Mouse (Mus musculus): ENCODE data around the gene Rarg. TPM values are rescaled to one million over a fixed set of nuclear protein-coding genes. Genes with fewer than 3 reads are reported as not detected.

Gene Rarg
- polyA plus RNA-seq, 1 experiment from 2014 or later = 118 TPM

- Histone ChIP-seq H3K27me3 (ENCODE audit: control insufficient read depth, insufficient read depth, low read length) (no peaks in the 10 kb centered on the region), H3K36me3 (ENCODE audit: control insufficient read depth, insufficient read depth, low read length) (no peaks in the 10 kb centered on the region; the same call in 1 of the 2 replicates), H3K4me3 (ENCODE audit: low read depth, low read length) (peak overlapping the region; percentile 65), H3K4me2 (ENCODE audit: low read depth, severe bottlenecking) (peak overlapping the region; percentile 84), H3K9ac (ENCODE audit: low read length) (peak overlapping the region; percentile 59), H3K27ac (replicated peaks; ENCODE audit: low read depth, low read length) (peak overlapping the region; percentile 87), H3K9me3 (ENCODE audit: control insufficient read depth, low read length) (no peaks in the 10 kb centered on the region), H3K4me1 (ENCODE audit: control insufficient read depth, insufficient read depth, low read length) (peaks cover 44% of the 10 kb centered on the region)
- WGBS = under 1% methylated on average over 18 of the region's 19 CpGs
- ATAC-seq (ENCODE audit: insufficient number of reproducible peaks, low FRiP score, low TSS enrichment, low read depth) (no peak), DNase-seq (ENCODE audit: low spot score) (peak; percentile 62)
Measured at GRCm38 (mm10) chr15:102244306-102245191, 12.8 kb downstream of the Rarg start.

DNA sequence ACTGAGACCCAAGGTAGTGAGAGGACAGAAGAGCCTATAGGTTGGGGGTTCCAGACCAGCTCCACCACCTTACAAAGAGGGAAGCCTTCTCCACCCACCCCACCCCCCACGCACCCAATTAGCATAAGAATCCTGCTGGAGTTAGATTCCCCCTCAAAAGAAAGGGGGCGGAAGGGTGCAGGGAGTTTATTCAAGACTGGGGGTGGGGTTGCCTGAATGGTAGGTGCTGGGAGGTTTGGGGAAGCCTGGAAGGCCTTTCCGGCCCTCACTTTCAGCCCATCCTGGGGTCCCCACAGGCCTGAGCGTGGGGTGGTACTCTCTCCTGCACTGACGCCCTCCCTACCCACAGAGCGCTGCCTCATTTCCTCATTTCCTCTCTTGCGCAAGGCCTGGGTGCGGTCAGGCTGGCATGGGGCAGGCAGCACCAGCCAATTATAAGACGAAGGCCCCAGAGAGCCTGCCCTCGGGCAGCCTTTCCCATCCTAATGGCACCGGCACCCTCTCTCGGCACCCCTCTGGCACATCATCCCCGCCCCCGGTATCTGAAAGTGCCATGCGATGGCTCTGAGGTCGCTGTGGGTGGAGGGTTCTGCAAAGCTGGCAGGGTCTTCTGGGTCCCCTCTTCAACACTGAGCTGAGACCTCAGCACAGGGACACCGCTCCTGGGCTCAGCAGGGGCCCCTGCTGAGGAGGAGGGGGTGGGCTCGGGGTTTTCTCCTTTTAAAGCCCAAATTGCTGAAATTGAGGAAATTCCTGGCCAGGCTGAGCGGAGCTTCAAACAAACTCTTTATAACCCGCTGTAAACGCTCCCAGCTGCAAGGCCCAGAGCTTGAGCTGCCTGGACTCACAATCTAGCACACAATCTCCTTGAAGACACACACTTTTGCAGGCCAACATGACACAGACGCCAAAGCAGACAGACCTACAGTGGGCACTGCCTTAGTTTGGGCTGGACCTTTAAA lies 13.8 kb downstream of the Rarg start:
- peaks cover 40% of the 10 kb centered on the region for H3K4me1 ChIP-seq (ENCODE audit: control insufficient read depth, insufficient read depth, low read length)
- WGBS = 3% methylated on average over 22 of the region's 22 CpGs

GRCm38 (mm10) chr15:102242404-102243228 lies 14.7 kb downstream of the Rarg start:
- peaks cover 38% of the 10 kb centered on the region for H3K4me1 ChIP-seq (ENCODE audit: control insufficient read depth, insufficient read depth, low read length)
- peak overlapping the region; percentile 87 for H3K27ac ChIP-seq (replicated peaks; ENCODE audit: low read depth, low read length)
- peak overlapping the region; percentile 53 for H3K9ac ChIP-seq (ENCODE audit: low read length)
- ATAC-seq (ENCODE audit: insufficient number of reproducible peaks, low FRiP score, low TSS enrichment, low read depth) (no peak), DNase-seq (ENCODE audit: low spot score) (no peak)
- H3K27me3 ChIP-seq (ENCODE audit: control insufficient read depth, insufficient read depth, low read length) = no peaks in the 10 kb centered on the region
- peak overlapping the region; percentile 65 for H3K4me3 ChIP-seq (ENCODE audit: low read depth, low read length)
- H3K4me2 ChIP-seq (ENCODE audit: low read depth, severe bottlenecking) = peak overlapping the region; percentile 84
- 24% methylated on average over 12 of the region's 12 CpGs for WGBS
- H3K36me3 ChIP-seq (ENCODE audit: control insufficient read depth, insufficient read depth, low read length) = peaks cover 7% of the 10 kb centered on the region; the same call in 1 of the 2 replicates
- no peaks in the 10 kb centered on the region for H3K9me3 ChIP-seq (ENCODE audit: control insufficient read depth, low read length)

More for the DNA sequence above, 13.8 kb downstream of the Rarg start:
- peaks cover 6% of the 10 kb centered on the region; the same call in 1 of the 2 replicates for H3K36me3 ChIP-seq (ENCODE audit: control insufficient read depth, insufficient read depth, low read length)
- H3K4me3 ChIP-seq (ENCODE audit: low read depth, low read length) = peak overlapping the region; percentile 65
- no peaks in the 10 kb centered on the region for H3K9me3 ChIP-seq (ENCODE audit: control insufficient read depth, low read length)
- ATAC-seq (ENCODE audit: insufficient number of reproducible peaks, low FRiP score, low TSS enrichment, low read depth) (no peak), DNase-seq (ENCODE audit: low spot score) (peak; percentile 66)
- no peaks in the 10 kb centered on the region for H3K27me3 ChIP-seq (ENCODE audit: control insufficient read depth, insufficient read depth, low read length)
- H3K4me2 ChIP-seq (ENCODE audit: low read depth, severe bottlenecking) = peak overlapping the region; percentile 84
- H3K27ac ChIP-seq (replicated peaks; ENCODE audit: low read depth, low read length) = peak overlapping the region; percentile 87
- peak overlapping the region; percentile 36 for H3K9ac ChIP-seq (ENCODE audit: low read length)

DNA sequence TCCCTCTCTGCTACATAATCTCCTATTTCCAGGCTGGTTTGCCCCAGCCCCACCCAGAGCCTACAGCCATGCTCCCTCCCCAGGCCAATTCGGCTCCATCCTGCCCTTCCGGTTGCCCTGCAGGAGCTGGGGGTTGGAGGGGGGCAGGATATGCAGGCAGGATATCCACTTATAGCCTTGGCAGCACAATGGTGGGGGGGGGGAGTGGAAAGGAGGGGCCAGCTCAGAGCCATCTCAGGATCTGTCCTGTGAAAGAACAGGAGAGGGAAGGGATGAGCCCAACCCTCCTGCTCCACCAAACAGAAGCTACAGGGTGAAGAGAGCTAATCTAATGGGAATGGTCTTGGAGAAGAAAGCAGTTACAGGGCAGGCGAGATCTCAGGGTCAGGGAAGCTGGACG lies 16.7 kb downstream of the Rarg start:
- WGBS = 74% methylated on average over 4 of the region's 4 CpGs
- Histone ChIP-seq H3K4me1 (ENCODE audit: control insufficient read depth, insufficient read depth, low read length) (peaks cover 44% of the 10 kb centered on the region), H3K4me2 (ENCODE audit: low read depth, severe bottlenecking) (no peak overlapping the region), H3K36me3 (ENCODE audit: control insufficient read depth, insufficient read depth, low read length) (peaks cover 15% of the 10 kb centered on the region; the same call in 1 of the 2 replicates), H3K9me3 (ENCODE audit: control insufficient read depth, low read length) (no peaks in the 10 kb centered on the region), H3K27ac (replicated peaks; ENCODE audit: low read depth, low read length) (no peak overlapping the region), H3K9ac (ENCODE audit: low read length) (no peak overlapping the region), H3K27me3 (ENCODE audit: control insufficient read depth, insufficient read depth, low read length) (no peaks in the 10 kb centered on the region), H3K4me3 (ENCODE audit: low read depth, low read length) (no peak overlapping the region)
- ATAC-seq (ENCODE audit: insufficient number of reproducible peaks, low FRiP score, low TSS enrichment, low read depth) (no peak), DNase-seq (ENCODE audit: low spot score) (no peak)

- Histone ChIP-seq H3K27ac (replicated peaks; ENCODE audit: low read depth, low read length) (no peak overlapping the region), H3K4me1 (ENCODE audit: control insufficient read depth, insufficient read depth, low read length) (peaks cover 41% of the 10 kb centered on the region), H3K27me3 (ENCODE audit: control insufficient read depth, insufficient read depth, low read length) (no peaks in the 10 kb centered on the region), H3K9ac (ENCODE audit: low read length) (no peak overlapping the region), H3K9me3 (ENCODE audit: control insufficient read depth, low read length) (no peaks in the 10 kb centered on the region), H3K36me3 (ENCODE audit: control insufficient read depth, insufficient read depth, low read length) (peaks cover 19% of the 10 kb centered on the region; the same call in 1 of the 2 replicates), H3K4me2 (ENCODE audit: low read depth, severe bottlenecking) (no peak overlapping the region), H3K4me3 (ENCODE audit: low read depth, low read length) (no peak overlapping the region)
- DNase-seq (ENCODE audit: low spot score) (no peak), ATAC-seq (ENCODE audit: insufficient number of reproducible peaks, low FRiP score, low TSS enrichment, low read depth) (no peak)
- WGBS = 79% methylated on average over 11 of the region's 11 CpGs
Measured at GRCm38 (mm10) chr15:102239851-102240250, 17.5 kb downstream of the Rarg start.

DNA sequence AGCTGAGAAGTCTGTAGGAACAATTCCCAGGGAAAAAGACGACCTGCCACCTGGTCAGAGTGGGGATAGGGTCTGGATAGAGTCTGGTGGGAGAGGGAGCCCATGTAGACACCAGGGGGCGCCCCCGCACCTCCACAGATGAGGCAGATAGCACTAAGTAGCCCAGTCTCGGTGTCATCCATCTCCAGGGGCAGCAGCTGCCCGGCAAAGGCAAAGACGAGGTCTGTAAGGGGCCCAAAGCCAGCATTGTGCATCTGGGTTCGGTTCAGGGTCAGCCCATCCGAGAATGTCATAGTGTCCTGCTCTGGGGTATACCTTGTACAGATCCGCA lies 18.1 kb downstream of the Rarg start:
- H3K9me3 ChIP-seq (ENCODE audit: control insufficient read depth, low read length) = no peaks in the 10 kb centered on the region
- H3K9ac ChIP-seq (ENCODE audit: low read length) = no peak overlapping the region
- peaks cover 36% of the 10 kb centered on the region for H3K4me1 ChIP-seq (ENCODE audit: control insufficient read depth, insufficient read depth, low read length)
- H3K4me2 ChIP-seq (ENCODE audit: low read depth, severe bottlenecking) = no peak overlapping the region
- ATAC-seq (ENCODE audit: insufficient number of reproducible peaks, low FRiP score, low TSS enrichment, low read depth) = no peak
- H3K36me3 ChIP-seq (ENCODE audit: control insufficient read depth, insufficient read depth, low read length) = peaks cover 19% of the 10 kb centered on the region; the same call in 1 of the 2 replicates
- DNase-seq (ENCODE audit: low spot score) = peak; percentile 88
- no peaks in the 10 kb centered on the region for H3K27me3 ChIP-seq (ENCODE audit: control insufficient read depth, insufficient read depth, low read length)
- 21% methylated on average over 9 of the region's 9 CpGs for WGBS
- no peak overlapping the region for H3K4me3 ChIP-seq (ENCODE audit: low read depth, low read length)
- no peak overlapping the region for H3K27ac ChIP-seq (replicated peaks; ENCODE audit: low read depth, low read length)

- DNase-seq (ENCODE audit: low spot score) = no peak
- Histone ChIP-seq H3K4me2 (ENCODE audit: low read depth, severe bottlenecking) (no peak overlapping the region), H3K9ac (ENCODE audit: low read length) (no peak overlapping the region), H3K4me1 (ENCODE audit: control insufficient read depth, insufficient read depth, low read length) (peaks cover 31% of the 10 kb centered on the region), H3K36me3 (ENCODE audit: control insufficient read depth, insufficient read depth, low read length) (peaks cover 19% of the 10 kb centered on the region; the same call in 1 of the 2 replicates), H3K9me3 (ENCODE audit: control insufficient read depth, low read length) (no peaks in the 10 kb centered on the region), H3K27me3 (ENCODE audit: control insufficient read depth, insufficient read depth, low read length) (no peaks in the 10 kb centered on the region), H3K4me3 (ENCODE audit: low read depth, low read length) (no peak overlapping the region), H3K27ac (replicated peaks; ENCODE audit: low read depth, low read length) (no peak overlapping the region)
- WGBS = 90% methylated on average over 14 of the region's 14 CpGs
- no peak for ATAC-seq (ENCODE audit: insufficient number of reproducible peaks, low FRiP score, low TSS enrichment, low read depth)
Measured at GRCm38 (mm10) chr15:102238543-102239259, 18.6 kb downstream of the Rarg start.

Data from limb, embryonic 11.5 days (tissue).